Mouse (Mus musculus) gastrocnemius, postnatal 36 days (tissue): ENCODE data around the gene Gpr161. TPM values are rescaled to one million over a fixed set of nuclear protein-coding genes. Genes with fewer than 3 reads are reported as not detected.

ENCODE experiments used
- total RNA-seq, 2 experiments: library from RNA; stranded (reverse); gene quantifications; 2 replicates each; pipeline ENCODE4 v1.2.3; 2021

Gpr161 gene
- total RNA-seq, 2 experiments from 2014 or later: 0.69 to 1.4 TPM

Other genes with a start within 250 kb of the Gpr161 start
- gene Tbx19, start 135.0 kb upstream of the Gpr161 start, total RNA-seq: not detected
- gene Sft2d2, start 101.4 kb upstream of the Gpr161 start, total RNA-seq: 1 to 10 TPM; 7.6 to 8.2 TPM
- gene Tiprl, start 58.8 kb upstream of the Gpr161 start, total RNA-seq: 10 to 100 TPM; 13.9 to 19.4 TPM
- gene Dcaf6, start 164.7 kb downstream of the Gpr161 start, total RNA-seq: 100 to 1,000 TPM; 254 to 275 TPM
- 100 to 1,000 TPM; 319 to 325 TPM for gene Mpc2, start 164.8 kb downstream of the Gpr161 start, total RNA-seq
- not detected for gene Adcy10, start 189.4 kb downstream of the Gpr161 start, total RNA-seq